Mouse (Mus musculus) myocyte (in vitro differentiated cells): ENCODE data around the gene Plxdc1. TPM values are rescaled to one million over a fixed set of nuclear protein-coding genes. Genes with fewer than 3 reads are reported as not detected.
A peak's percentile ranks its signal among the peaks of the same experiment; 100 is the strongest.

ENCODE experiments used
- H3K27me3 ChIP-seq: one replicate; pipeline ENCODE4 v1.6.1; 2011; ENCODE audit not compliant: control insufficient read depth, insufficient read depth, insufficient read length
- H3K36me3 ChIP-seq: one replicate; pipeline ENCODE4 v1.6.1; 2011; ENCODE audit not compliant: control insufficient read depth, insufficient read depth
- H3K4me2 ChIP-seq: one replicate; pipeline ENCODE4 v1.6.1; 2011; ENCODE audit warnings: low read depth, control low read depth
- H3K4me3 ChIP-seq: one replicate; pipeline ENCODE4 v1.5.1; 2011; ENCODE audit warnings: mild to moderate bottlenecking, control low read depth, moderate library complexity
- H3K79me2 ChIP-seq: one replicate; pipeline ENCODE4 v1.6.1; 2011; ENCODE audit not compliant: control insufficient read depth, insufficient read depth
- H3ac ChIP-seq: one replicate; pipeline ENCODE4 v1.6.1; 2011; ENCODE audit not compliant: control insufficient read depth, insufficient read length
- CEBPB ChIP-seq: IDR thresholded peaks from 2 replicates; pipeline ENCODE4 v1.6.1; 2011; ENCODE audit warnings: mild to moderate bottlenecking, moderate library complexity; ENCODE audit not compliant: poor library complexity, insufficient read depth, severe bottlenecking
- E2F4 ChIP-seq: IDR thresholded peaks from one replicate; pipeline ENCODE4 v1.6.1; 2011; ENCODE audit warnings: mild to moderate bottlenecking, control low read depth, moderate library complexity; ENCODE audit not compliant: insufficient read depth
- MAX ChIP-seq: IDR thresholded peaks from one replicate; pipeline ENCODE4 v1.6.1; 2011; ENCODE audit warnings: low read depth, mild to moderate bottlenecking, control low read depth
- MYOD1 ChIP-seq, 3 experiments: IDR thresholded peaks; one replicate each; pipeline ENCODE4 v1.6.1; 2011; ENCODE audit warnings: control low read depth in 2 of 3, low read depth in 2 of 3, mild to moderate bottlenecking in 2 of 3, moderate library complexity in 1 of 3; ENCODE audit not compliant: insufficient read length in 2 of 3, control insufficient read depth in 1 of 3
- MYOG ChIP-seq, 3 experiments: IDR thresholded peaks; one replicate each; pipeline ENCODE4 v1.6.1; 2011; ENCODE audit warnings: control low read depth in 2 of 3, low read depth in 2 of 3, mild to moderate bottlenecking in 2 of 3; ENCODE audit not compliant: insufficient read length in 2 of 3, control insufficient read depth in 1 of 3, insufficient read depth in 1 of 3
- POLR2A ChIP-seq: IDR thresholded peaks from one replicate; pipeline ENCODE4 v1.6.1; 2011; ENCODE audit warnings: low read depth, mild to moderate bottlenecking, control low read depth, moderate library complexity; ENCODE audit not compliant: insufficient read length
- POLR2AphosphoS2 ChIP-seq: IDR thresholded peaks from one replicate; pipeline ENCODE4 v1.6.1; 2011; ENCODE audit warnings: low read depth, control low read depth; ENCODE audit not compliant: insufficient read length
- REST ChIP-seq: IDR thresholded peaks from one replicate; pipeline ENCODE4 v1.6.1; 2011; ENCODE audit warnings: mild to moderate bottlenecking, control low read depth, moderate library complexity; ENCODE audit not compliant: insufficient read depth, insufficient read length
- SRF ChIP-seq: IDR thresholded peaks from one replicate; pipeline ENCODE4 v1.6.1; 2011; ENCODE audit warnings: low read depth; ENCODE audit not compliant: control insufficient read depth, insufficient read length
- TCF12 ChIP-seq: IDR thresholded peaks from one replicate; pipeline ENCODE4 v1.6.1; 2011; ENCODE audit warnings: mild to moderate bottlenecking, control low read depth; ENCODE audit not compliant: poor library complexity, insufficient read depth, severe bottlenecking
- TCF3 ChIP-seq: IDR thresholded peaks from one replicate; pipeline ENCODE4 v1.6.1; 2011; ENCODE audit warnings: low read depth, control low read depth; ENCODE audit not compliant: insufficient read length
- USF1 ChIP-seq: IDR thresholded peaks from one replicate; pipeline ENCODE4 v1.6.1; 2011; ENCODE audit warnings: low read depth, mild to moderate bottlenecking, control low read depth, moderate library complexity
- polyA plus RNA-seq: library from polyadenylated mRNA; unstranded; fragments of >200 nt; fragmentation: generic; extraction: Trizol; gene quantifications from one replicate; pipeline ENCODE4 v1.2.1, GENCODE M21; 2012; ENCODE audit warnings: missing spikeins

Plxdc1 gene
- polyA plus RNA-seq, 1 experiment, result 2.7 TPM

GRCm38 (mm10) chr11:98004161-98004560, 17.9 kb upstream of the Plxdc1 start:
- Histone ChIP-seq H3K36me3 (peaks cover 9% of the 10 kb centered on the region), H3K4me2 (no peak overlapping the region)
- TF ChIP-seq POLR2A (no peak), SRF (no peak), MYOD1 (IDR thresholded peaks at IDR 0.05; ENCODE audit: control insufficient read depth in 1 of 3, insufficient read length in 2 of 3, low read depth in 2 of 3) (no peak), TCF12 (no peak), MYOG (IDR thresholded peaks at IDR 0.05; ENCODE audit: control insufficient read depth in 1 of 3, insufficient read depth in 1 of 3, insufficient read length in 2 of 3, low read depth in 2 of 3) (no peak), CEBPB (no peak), E2F4 (no peak), TCF3 (no peak), USF1 (no peak), REST (no peak), POLR2AphosphoS2 (no peak), MAX (no peak)

GRCm38 (mm10) chr11:98003171-98003671, 17.0 kb upstream of the Plxdc1 start:
- peaks cover 7% of the 10 kb centered on the region for H3K36me3 ChIP-seq

More at GRCm38 (mm10) chr11:98004161-98004560, 17.9 kb upstream of the Plxdc1 start:
- H3K79me2 ChIP-seq, result no peaks in the 10 kb centered on the region
- H3ac ChIP-seq, result no peak overlapping the region
- H3K4me3 ChIP-seq, result no peak overlapping the region
- no peaks in the 10 kb centered on the region for H3K27me3 ChIP-seq

DNA sequence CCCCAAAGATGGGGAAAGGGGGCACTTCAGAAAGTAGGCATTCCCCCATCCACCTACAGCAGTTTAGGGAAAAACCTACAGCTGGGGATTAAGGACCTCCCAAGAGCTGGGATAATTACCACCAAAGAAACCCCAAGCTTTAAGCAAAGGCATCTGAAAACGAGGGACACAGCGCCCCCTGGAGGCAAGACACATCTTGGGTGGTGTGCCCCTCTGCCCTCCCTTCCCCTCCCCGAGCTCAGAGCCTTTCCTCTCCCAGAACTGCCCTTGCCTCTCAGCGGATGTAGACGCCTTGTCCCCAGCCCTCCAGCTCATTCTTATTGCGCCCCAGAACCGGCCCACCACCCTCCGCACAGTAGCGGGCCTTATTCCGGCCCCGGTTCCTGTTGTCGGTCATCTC, 16.4 kb upstream of the Plxdc1 start:
- peaks cover 7% of the 10 kb centered on the region for H3K36me3 ChIP-seq
- no peaks in the 10 kb centered on the region for H3K79me2 ChIP-seq
- H3K27me3 ChIP-seq, result no peaks in the 10 kb centered on the region
- H3ac ChIP-seq, result no peak overlapping the region
- TF ChIP-seq MYOG (IDR thresholded peaks at IDR 0.05; ENCODE audit: control insufficient read depth in 1 of 3, insufficient read depth in 1 of 3, insufficient read length in 2 of 3, low read depth in 2 of 3) (no peak), TCF3 (no peak), POLR2AphosphoS2 (peak; percentile 64)
- no peak overlapping the region for H3K4me3 ChIP-seq
- no peak overlapping the region for H3K4me2 ChIP-seq

More at GRCm38 (mm10) chr11:98003171-98003671, 17.0 kb upstream of the Plxdc1 start:
- Histone ChIP-seq H3K4me2 (no peak overlapping the region), H3K27me3 (no peaks in the 10 kb centered on the region), H3K4me3 (no peak overlapping the region), H3ac (no peak overlapping the region), H3K79me2 (no peaks in the 10 kb centered on the region)
- TF ChIP-seq TCF3 (no peak), CEBPB (no peak), E2F4 (no peak), POLR2AphosphoS2 (no peak), MYOD1 (IDR thresholded peaks at IDR 0.05; ENCODE audit: control insufficient read depth in 1 of 3, insufficient read length in 2 of 3, low read depth in 2 of 3) (no peak), TCF12 (no peak), SRF (no peak), MYOG (IDR thresholded peaks at IDR 0.05; ENCODE audit: control insufficient read depth in 1 of 3, insufficient read depth in 1 of 3, insufficient read length in 2 of 3, low read depth in 2 of 3) (no peak), USF1 (no peak), POLR2A (no peak), MAX (no peak), REST (no peak)

DNA sequence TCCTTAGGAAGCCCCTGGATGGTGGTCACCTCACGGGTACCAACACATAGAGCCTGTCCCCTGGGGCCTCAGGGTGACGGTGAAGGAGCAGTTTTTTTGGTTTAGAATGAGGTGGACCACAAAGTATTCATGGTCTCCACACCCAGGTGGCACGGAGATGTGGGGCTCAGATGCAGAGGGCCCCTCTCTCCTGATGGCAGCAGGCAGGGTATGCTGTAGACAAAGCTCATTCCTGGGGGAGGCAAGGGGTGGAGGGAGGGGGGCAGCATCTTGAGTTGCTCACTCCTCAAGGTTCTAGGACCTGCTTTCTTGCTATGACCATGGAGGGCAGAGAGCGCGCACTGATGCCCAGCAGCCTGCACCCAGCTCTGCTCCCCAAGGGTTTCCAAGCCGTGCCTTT, 15.7 kb upstream of the Plxdc1 start:
- H3ac ChIP-seq, result no peak overlapping the region
- H3K36me3 ChIP-seq, result peaks cover 7% of the 10 kb centered on the region
- no peaks in the 10 kb centered on the region for H3K79me2 ChIP-seq
- no peak overlapping the region for H3K4me3 ChIP-seq
- H3K27me3 ChIP-seq, result no peaks in the 10 kb centered on the region
- H3K4me2 ChIP-seq, result no peak overlapping the region
- no peak for TF ChIP-seq MYOG (IDR thresholded peaks at IDR 0.05; ENCODE audit: control insufficient read depth in 1 of 3, insufficient read depth in 1 of 3, insufficient read length in 2 of 3, low read depth in 2 of 3)
- TF ChIP-seq REST, result no peak
- TF ChIP-seq POLR2A, result no peak
- TF ChIP-seq CEBPB, result no peak
- no peak for TF ChIP-seq POLR2AphosphoS2
- TF ChIP-seq TCF12, result no peak
- TF ChIP-seq TCF3, result no peak
- TF ChIP-seq SRF, result no peak
- no peak for TF ChIP-seq MAX
- no peak for TF ChIP-seq E2F4
- no peak for TF ChIP-seq USF1
- no peak for TF ChIP-seq MYOD1 (IDR thresholded peaks at IDR 0.05; ENCODE audit: control insufficient read depth in 1 of 3, insufficient read length in 2 of 3, low read depth in 2 of 3)

GRCm38 (mm10) chr11:98001351-98001824, 15.1 kb upstream of the Plxdc1 start:
- TF ChIP-seq MYOD1 (IDR thresholded peaks at IDR 0.05; ENCODE audit: control insufficient read depth in 1 of 3, insufficient read length in 2 of 3, low read depth in 2 of 3) (peak in 1 of 3 experiments; percentile 24), E2F4 (no peak), SRF (no peak), POLR2AphosphoS2 (peak; percentile 69), TCF3 (no peak), USF1 (no peak), CEBPB (no peak), REST (no peak), TCF12 (no peak), MYOG (IDR thresholded peaks at IDR 0.05; ENCODE audit: control insufficient read depth in 1 of 3, insufficient read depth in 1 of 3, insufficient read length in 2 of 3, low read depth in 2 of 3) (peak in 1 of 3 experiments; percentile 62), POLR2A (peak; percentile 35), MAX (no peak)
- H3K36me3 ChIP-seq, result peaks cover 6% of the 10 kb centered on the region
- no peak overlapping the region for H3K4me2 ChIP-seq
- H3K4me3 ChIP-seq, result no peak overlapping the region
- no peak overlapping the region for H3ac ChIP-seq
- no peaks in the 10 kb centered on the region for H3K79me2 ChIP-seq
- no peaks in the 10 kb centered on the region for H3K27me3 ChIP-seq
